Mouse (Mus musculus) layer of hippocampus, adult 11-12 months (tissue): ENCODE data around the gene Strip2.

Experiments
- DNase-seq: peaks from one replicate; pipeline ENCODE4 v3.0.0; 2022; ENCODE audit warnings: low spot score

Gene Strip2

DNA sequence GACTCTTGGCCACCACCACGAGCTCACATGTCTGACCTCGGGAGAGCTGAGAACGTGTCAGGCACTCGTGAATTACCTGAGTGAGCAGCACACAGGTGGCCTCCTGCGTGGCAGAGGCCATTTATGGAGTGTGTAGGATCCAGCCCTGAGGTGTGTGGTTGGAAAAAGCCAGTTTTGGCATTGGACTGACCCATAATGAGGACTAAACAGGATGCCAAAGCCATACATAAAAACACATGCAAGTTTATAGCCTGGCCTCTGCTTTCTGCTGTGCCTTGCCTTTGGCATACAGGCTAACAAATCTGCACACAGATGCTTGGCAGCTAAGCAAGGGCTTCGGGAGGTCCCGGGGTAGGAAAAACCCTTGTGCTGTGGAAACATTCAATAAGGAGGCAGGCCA, 92.4 kb downstream of the Strip2 start:
- DNase-seq, result no peak
